Mouse (Mus musculus) CD4-positive, CD25-positive, alpha-beta regulatory T cell, adult 9 weeks (primary cell): ENCODE data around the gene Adcy6. TPM values are rescaled to one million over a fixed set of nuclear protein-coding genes. Genes with fewer than 3 reads are reported as not detected.

ENCODE experiments used
- polyA plus RNA-seq: library from polyadenylated mRNA; unstranded; fragments of 100-300 nt; shearing (Covaris generic); gene quantifications from one replicate; pipeline ENCODE4 v1.2.1, GENCODE M21; 2017

The Adcy6 gene
- polyA plus RNA-seq = 4.7 TPM

GRCm38 (mm10) chr15:98609331-98610130 is at the start of gene Adcy6:
Gene Adcy6 (minus strand): TSS chr15:98610076.

GRCm38 (mm10) chr15:98630540-98630939 is 20.7 kb upstream of the Adcy6 start, which contains the start of gene Cacnb3:
Gene Cacnb3 (plus strand): TSS chr15:98630840.

GRCm38 (mm10) chr15:98570873-98571538 is 38.9 kb downstream of the Adcy6 start, which contains the start of the genes Ccnt1 and 4930415O20Rik:
Gene Ccnt1 (minus strand): TSS chr15:98570923.
Gene 4930415O20Rik (plus strand): TSS chr15:98571004.

Other genes with a start within 250 kb of the Adcy6 start
- gene Olfr283, start 229.1 kb downstream of the Adcy6 start, polyA plus RNA-seq = not detected
- gene Olfr282, start 178.9 kb downstream of the Adcy6 start, polyA plus RNA-seq = not detected
- gene Olfr281, start 157.5 kb downstream of the Adcy6 start, polyA plus RNA-seq = not detected
- gene OR5BS1P, start 140.2 kb downstream of the Adcy6 start, polyA plus RNA-seq = not detected
- gene Lalba, start 127.4 kb downstream of the Adcy6 start, polyA plus RNA-seq = not detected
- gene Olfr279, start 117.7 kb downstream of the Adcy6 start, polyA plus RNA-seq = not detected
- 35.0 TPM for gene Kansl2, start 75.8 kb downstream of the Adcy6 start, polyA plus RNA-seq
- 86.3 TPM for gene Ccnt1, start 39.2 kb downstream of the Adcy6 start, polyA plus RNA-seq
- not detected for gene 4930415O20Rik, start 39.1 kb downstream of the Adcy6 start, polyA plus RNA-seq
- 0.11 TPM for gene Cacnb3, start 20.8 kb upstream of the Adcy6 start, polyA plus RNA-seq
- 32.3 TPM for gene Ddx23, start 52.8 kb upstream of the Adcy6 start, polyA plus RNA-seq
- 1.6 TPM for gene Rnd1, start 67.4 kb upstream of the Adcy6 start, polyA plus RNA-seq
- gene Ccdc65, start 98.1 kb upstream of the Adcy6 start, polyA plus RNA-seq = not detected
- gene Fkbp11, start 118.1 kb upstream of the Adcy6 start, polyA plus RNA-seq = 0.24 TPM
- 35.9 TPM for gene Arf3, start 153.1 kb upstream of the Adcy6 start, polyA plus RNA-seq
- not detected for gene Wnt10b, start 168.1 kb upstream of the Adcy6 start, polyA plus RNA-seq
- not detected for gene Wnt1, start 179.8 kb upstream of the Adcy6 start, polyA plus RNA-seq
- gene Ddn, start 199.4 kb upstream of the Adcy6 start, polyA plus RNA-seq = not detected
- 156 TPM for gene Prkag1, start 221.4 kb upstream of the Adcy6 start, polyA plus RNA-seq